Mouse (Mus musculus) MEL (cell line): Measurements from ENCODE around the gene Pigf. TPM values are rescaled to one million over a fixed set of nuclear protein-coding genes. Genes with fewer than 3 reads are reported as not detected.
A peak's percentile ranks its signal among the peaks of the same experiment; 100 is the strongest.

Experiments used
- DNase-seq: peaks from one replicate; pipeline ENCODE4 v3.0.0; 2011; ENCODE audit warnings: low read depth, low spot score
- H3K27ac ChIP-seq: 2 replicates; pipeline ENCODE4 v1.5.1; 2012; ENCODE audit warnings: low read depth, mild to moderate bottlenecking, control low read depth, low read length, moderate library complexity; ENCODE audit not compliant: control insufficient read depth
- H3K27me3 ChIP-seq, 2 experiments: fragments of 150-350 bp in 1 of 2; sonication (generic) in 1 of 2; 2 replicates each; pipeline ENCODE4 v1.6.1; 2012; ENCODE audit warnings: low read length in 2 of 2, mild to moderate bottlenecking in 2 of 2, improper control_type of control experiment in 1 of 2, moderate library complexity in 1 of 2; ENCODE audit not compliant: insufficient read depth in 2 of 2, control insufficient read depth in 1 of 2
- H3K36me3 ChIP-seq, 2 experiments: 2 replicates each; pipeline ENCODE4 v1.6.1; 2012 to 2014; ENCODE audit warnings: low read length in 2 of 2, improper control_type of control experiment in 1 of 2, inconsistent platforms in 1 of 2, mild to moderate bottlenecking in 1 of 2; ENCODE audit not compliant: insufficient read depth in 2 of 2, control insufficient read depth in 1 of 2
- H3K4me1 ChIP-seq, 2 experiments: fragments of 150-350 bp in 1 of 2; sonication (generic) in 1 of 2; 2 replicates each; pipeline ENCODE4 v1.6.1; 2012; ENCODE audit warnings: low read length in 2 of 2, improper control_type of control experiment in 1 of 2, mild to moderate bottlenecking in 1 of 2; ENCODE audit not compliant: insufficient read depth in 2 of 2, control insufficient read depth in 1 of 2
- H3K4me3 ChIP-seq, 2 experiments: fragments of 150-350 bp in 1 of 2; sonication (generic) in 1 of 2; 2 replicates each; pipeline ENCODE4 v1.5.1; 2012; ENCODE audit warnings: low read depth in 2 of 2, low read length in 2 of 2, mild to moderate bottlenecking in 2 of 2, moderate library complexity in 2 of 2, control low read depth in 1 of 2, improper control_type of control experiment in 1 of 2; ENCODE audit not compliant: control insufficient read depth in 1 of 2, insufficient read depth in 1 of 2
- H3K79me2 ChIP-seq: 2 replicates; pipeline ENCODE4 v1.6.1; 2012; ENCODE audit warnings: mild to moderate bottlenecking, low read length, moderate library complexity; ENCODE audit not compliant: control insufficient read depth, poor library complexity, insufficient read depth
- H3K9ac ChIP-seq: 2 replicates; pipeline ENCODE4 v1.6.1; 2012; ENCODE audit warnings: low read depth, mild to moderate bottlenecking, control low read depth, low read length, moderate library complexity; ENCODE audit not compliant: control insufficient read depth, poor library complexity, severe bottlenecking
- H3K9me3 ChIP-seq: fragments of 150-350 bp; sonication (generic); replicated peaks from 2 replicates; pipeline ENCODE4 v1.6.1; 2012; ENCODE audit warnings: mild to moderate bottlenecking, low read length, improper control_type of control experiment, moderate library complexity; ENCODE audit not compliant: insufficient read depth
- CHD2 ChIP-seq: IDR thresholded peaks from 2 replicates; pipeline ENCODE4 v1.6.1; 2011; ENCODE audit warnings: low read length, improper control_type of control experiment
- E2F4 ChIP-seq: IDR thresholded peaks from 2 replicates; pipeline ENCODE4 v1.6.1; 2011; ENCODE audit warnings: low read depth, low read length, improper control_type of control experiment, borderline replicate concordance
- ELF1 ChIP-seq: IDR thresholded peaks from 2 replicates; pipeline ENCODE4 v1.6.1; 2014; ENCODE audit warnings: low read depth, mild to moderate bottlenecking, inconsistent platforms, low read length, improper control_type of control experiment, moderate library complexity
- EP300 ChIP-seq, 2 experiments: IDR thresholded peaks; 2 replicates each; pipeline ENCODE4 v1.6.1; 2011; ENCODE audit warnings: improper control_type of control experiment in 2 of 2, low read length in 2 of 2, low read depth in 1 of 2, mild to moderate bottlenecking in 1 of 2
- ETS1 ChIP-seq: IDR thresholded peaks from 2 replicates; pipeline ENCODE4 v1.6.1; 2012; ENCODE audit warnings: low read depth, mild to moderate bottlenecking, inconsistent platforms, low read length, improper control_type of control experiment, moderate library complexity
- GATA1 ChIP-seq: IDR thresholded peaks from 2 replicates; pipeline ENCODE4 v1.6.1; 2011; ENCODE audit warnings: low read depth, low read length, improper control_type of control experiment
- HCFC1 ChIP-seq: IDR thresholded peaks from 2 replicates; pipeline ENCODE4 v1.6.1; 2012; ENCODE audit warnings: low read depth, mild to moderate bottlenecking, inconsistent platforms, low read length, improper control_type of control experiment, moderate library complexity
- MAZ ChIP-seq: IDR thresholded peaks from 2 replicates; pipeline ENCODE4 v1.6.1; 2012; ENCODE audit warnings: low read depth, mild to moderate bottlenecking, inconsistent platforms, low read length, improper control_type of control experiment
- MYC ChIP-seq: IDR thresholded peaks from 2 replicates; pipeline ENCODE4 v1.6.1; 2011; ENCODE audit warnings: low read depth, mild to moderate bottlenecking, low read length, improper control_type of control experiment, moderate library complexity
- NELFE ChIP-seq: IDR thresholded peaks from 2 replicates; pipeline ENCODE4 v1.6.1; 2011; ENCODE audit warnings: low read depth, low read length, improper control_type of control experiment
- NRF1 ChIP-seq: IDR thresholded peaks from 2 replicates; pipeline ENCODE4 v1.6.1; 2014; ENCODE audit warnings: low read depth, mild to moderate bottlenecking, inconsistent platforms, low read length, improper control_type of control experiment, moderate library complexity; ENCODE audit not compliant: poor library complexity, insufficient read depth, severe bottlenecking
- POLR2A ChIP-seq, 2 experiments: IDR thresholded peaks; 2 replicates each; pipeline ENCODE4 v1.6.1; 2011 to 2012; ENCODE audit warnings: low read length in 2 of 2, mild to moderate bottlenecking in 2 of 2, control low read depth in 1 of 2, improper control_type of control experiment in 1 of 2, low read depth in 1 of 2, moderate library complexity in 1 of 2; ENCODE audit not compliant: control insufficient read depth in 1 of 2, insufficient read depth in 1 of 2, poor library complexity in 1 of 2
- POLR2AphosphoS2 ChIP-seq: IDR thresholded peaks from 2 replicates; pipeline ENCODE4 v1.6.1; 2011; ENCODE audit warnings: low read length, improper control_type of control experiment
- POLR2AphosphoS5 ChIP-seq: IDR thresholded peaks from 2 replicates; pipeline ENCODE4 v1.6.1; 2012; ENCODE audit warnings: low read depth, borderline replicate concordance, mild to moderate bottlenecking, inconsistent platforms, low read length, moderate library complexity, mixed read lengths
- SIN3A ChIP-seq: IDR thresholded peaks from 2 replicates; pipeline ENCODE4 v1.6.1; 2012; ENCODE audit warnings: low read length, improper control_type of control experiment, inconsistent platforms
- SMC3 ChIP-seq: IDR thresholded peaks from 2 replicates; pipeline ENCODE4 v1.6.1; 2011; ENCODE audit warnings: low read depth, low read length, improper control_type of control experiment
- TBP ChIP-seq: IDR thresholded peaks from 2 replicates; pipeline ENCODE4 v1.8.0; 2011; ENCODE audit warnings: low read depth, low read length, improper control_type of control experiment
- TCF12 ChIP-seq: IDR thresholded peaks from 2 replicates; pipeline ENCODE4 v1.6.1; 2014; ENCODE audit warnings: low read depth, mild to moderate bottlenecking, inconsistent platforms, low read length, improper control_type of control experiment, moderate library complexity
- polyA plus RNA-seq, 2 experiments: library from polyadenylated mRNA; stranded (reverse) in 1 of 2; unstranded in 1 of 2; fragments of >175 nt in 1 of 2; fragments of >200 nt in 1 of 2; gene quantifications; 2 replicates each; pipeline versions ENCODE4 v1.2.1 to v1.2.4; 2012; ENCODE audit warnings: low replicate concordance in 2 of 2, low read depth in 1 of 2; ENCODE audit not compliant: insufficient read length in 2 of 2, insufficient read depth in 1 of 2, missing spikeins in 1 of 2
- total RNA-seq: library from RNA; depleted of rRNA; stranded (reverse); fragments of 300-350 nt; gene quantifications from 2 replicates; pipeline ENCODE4 v1.2.3, GENCODE M21; 2012

Gene Pigf
- total and polyA plus RNA-seq, 3 experiments = 19.2 to 24.8 TPM; not detected in 1

- Histone ChIP-seq H3K4me1 (peaks cover 0 to 2% of the 10 kb centered on the region in 2 experiments; a peak in 2 of 4 replicates), H3K9me3 (no peaks in the 10 kb centered on the region), H3K27me3 (peaks cover 0 to 10% of the 10 kb centered on the region in 2 experiments; a peak in 2 of 4 replicates), H3K36me3 (no peaks in the 10 kb centered on the region; a peak in 1 of 4 replicates), H3K79me2 (no peaks in the 10 kb centered on the region), H3K27ac (no peak overlapping the region), H3K4me3 (no peak overlapping the region), H3K9ac (no peak overlapping the region)
- no peak for DNase-seq
- TF ChIP-seq SMC3 = no peak
- no peak for TF ChIP-seq NRF1
- no peak for TF ChIP-seq POLR2AphosphoS2
- TF ChIP-seq SIN3A = no peak
- TF ChIP-seq ELF1 = no peak
- no peak for TF ChIP-seq EP300 (IDR thresholded peaks at IDR 0.05; ENCODE audit: low read depth in 1 of 2, low read length in 2 of 2)
- TF ChIP-seq E2F4 = no peak
These were observed 43.8 kb upstream of the Pigf start for GRCm38 (mm10) chr17:87068997-87069396.

GRCm38 (mm10) chr17:87063969-87064368 is 38.8 kb upstream of the Pigf start:
- TF ChIP-seq GATA1 = peak; percentile 47
- no peak for TF ChIP-seq TCF12
- 0 out of 2 replicates have a peak, but pooled peaks have one; percentile 22 for TF ChIP-seq ELF1
- TF ChIP-seq POLR2A (IDR thresholded peaks at IDR 0.05; ENCODE audit: control insufficient read depth in 1 of 2, insufficient read depth in 1 of 2, low read depth in 1 of 2, low read length in 2 of 2, poor library complexity in 1 of 2) = peak in 1 of 2 experiments; percentile 26; a peak in 1 of 4 replicates
- peak; percentile 39; the same call in 1 of the 2 replicates for TF ChIP-seq MYC
- peak; percentile 32; the same call in 1 of the 2 replicates for TF ChIP-seq HCFC1
- TF ChIP-seq NELFE = no peak
- TF ChIP-seq EP300 (IDR thresholded peaks at IDR 0.05; ENCODE audit: low read depth in 1 of 2, low read length in 2 of 2) = peak in 1 of 2 experiments; percentile 31; a peak in 1 of 4 replicates
- peak; percentile 49; the same call in 1 of the 2 replicates for TF ChIP-seq TBP
- TF ChIP-seq POLR2AphosphoS5 = no peak
- TF ChIP-seq CHD2 = no peak
- no peak for TF ChIP-seq MAZ
- peak; percentile 18; the same call in 1 of the 2 replicates for TF ChIP-seq ETS1
- Histone ChIP-seq H3K27me3 (peaks cover 0 to 3% of the 10 kb centered on the region in 2 experiments; a peak in 2 of 4 replicates), H3K9ac (peak overlapping the region; percentile 46), H3K27ac (0 out of 2 replicates have a peak overlapping the region, but pooled peaks have one; percentile 24), H3K79me2 (no peaks in the 10 kb centered on the region), H3K36me3 (peaks cover 0 to 12% of the 10 kb centered on the region in 2 experiments; a peak in 2 of 4 replicates), H3K4me1 (peaks cover 1 to 21% of the 10 kb centered on the region in 2 experiments; a peak in 3 of 4 replicates), H3K4me3 (peak overlapping the region; percentile 17 to 19; a peak in 2 of 4 replicates), H3K9me3 (no peaks in the 10 kb centered on the region)
- DNase-seq = peak; percentile 83
